Mouse (Mus musculus) C2C12 (cell line): ENCODE data around the gene Magt1.

Experiments
- CTCF ChIP-seq: IDR thresholded peaks from one replicate; pipeline ENCODE4 v1.5.1; 2011; ENCODE audit not compliant: control insufficient read depth, insufficient read depth, insufficient read length
- MAX ChIP-seq: IDR thresholded peaks from one replicate; pipeline ENCODE4 v1.6.1; 2011; ENCODE audit warnings: mild to moderate bottlenecking, control low read depth
- USF1 ChIP-seq: IDR thresholded peaks from one replicate; pipeline ENCODE4 v1.6.1; 2011; ENCODE audit warnings: low read depth, mild to moderate bottlenecking, control low read depth, moderate library complexity

- no peak for TF ChIP-seq MAX
- TF ChIP-seq CTCF: no peak
- no peak for TF ChIP-seq USF1
These were observed 36.5 kb upstream of the Magt1 start for GRCm38 (mm10) chrX:106048191-106048590.
